16 mouse cellular contexts compared by ENCODE assay signal in the genomic region with DNA sequence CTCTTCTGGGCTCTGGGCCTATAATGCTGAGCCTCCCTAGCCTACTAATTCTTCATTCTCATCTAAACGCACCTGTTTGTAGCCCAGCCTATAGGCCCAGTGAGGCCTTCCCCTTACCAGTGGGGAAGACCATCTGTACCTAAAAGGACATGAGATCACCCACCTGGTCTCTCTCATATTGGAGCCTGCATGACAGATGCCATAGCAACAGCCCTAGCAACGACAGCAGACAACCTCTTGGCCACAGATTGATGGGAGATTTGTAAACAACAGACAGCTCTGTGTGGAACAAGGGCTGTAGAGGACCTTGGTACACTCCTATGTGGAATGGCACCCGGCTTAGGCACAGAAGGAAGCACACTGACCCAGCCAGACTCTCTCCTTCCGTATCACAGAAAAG.
A peak's percentile ranks its signal among the peaks of the same experiment; 100 is the strongest.
DNase-seq lines count a peak whose midpoint lies in the region; ATAC-seq lines count a peak whose summit lies in the region.
"Had no signal": no experiment of that assay in that cellular context is flagged by ENCODE, and none has a peak within 500 bp of the region (broad histone marks: within the 10 kb centered on the region; RNA-seq: fewer than 3 reads in every experiment).

No protein-coding gene starts in this region.

- H3K4me2 ChIP-seq in hindbrain, embryonic 12.5 days (replicated peaks) = no peak overlapping the region
- H3K4me2 ChIP-seq in neural tube, embryonic 12.5 days (replicated peaks) = no peak overlapping the region
- H3K4me2 ChIP-seq in neural tube, embryonic 15.5 days = no peak overlapping the region
- H3K4me2 ChIP-seq: embryonic facial prominence, embryonic 13.5 days; heart, embryonic 11.5 days; midbrain, embryonic 12.5 days had no signal

- H3K4me1 ChIP-seq in hindbrain, embryonic 10.5 days (replicated peaks) = peaks cover 4% of the 10 kb centered on the region; the same call in 1 of the 2 replicates
- H3K4me1 ChIP-seq in hindbrain, embryonic 12.5 days = peaks cover 12% of the 10 kb centered on the region
- H3K4me1 ChIP-seq in neural tube, embryonic 12.5 days = peaks cover 10% of the 10 kb centered on the region
- peaks cover 44% of the 10 kb centered on the region for H3K4me1 ChIP-seq in neural tube, embryonic 15.5 days
- H3K4me1 ChIP-seq: embryonic facial prominence, embryonic 13.5 days had no signal

- peak overlapping the region; percentile 40; the same call in 1 of the 2 replicates for H3K27ac ChIP-seq in hindbrain, embryonic 10.5 days
- no peak overlapping the region for H3K27ac ChIP-seq in hindbrain, embryonic 12.5 days
- H3K27ac ChIP-seq in neural tube, embryonic 12.5 days = no peak overlapping the region
- H3K27ac ChIP-seq in neural tube, embryonic 15.5 days (replicated peaks) = peak overlapping the region; percentile 37; the same call in 1 of the 2 replicates
- H3K27ac ChIP-seq: embryonic facial prominence, embryonic 13.5 days; midbrain, embryonic 12.5 days had no signal

- 71% methylated on average over 4 of the region's 4 CpGs for WGBS in hindbrain, embryonic 10.5 days
- 70% methylated on average over 4 of the region's 4 CpGs for WGBS in hindbrain, embryonic 12.5 days
- WGBS in neural tube, embryonic 12.5 days = 76% methylated on average over 4 of the region's 4 CpGs
- 55% methylated on average over 4 of the region's 4 CpGs for WGBS in neural tube, embryonic 15.5 days

- DNase-seq in cerebellum, adult 11-12 months = peak; percentile 57
- no peak for DNase-seq in cerebellum, adult 8-10 months
- no peak for DNase-seq in hindbrain, embryonic 10.5 days (ENCODE audit: low spot score)
- no peak for DNase-seq in neural tube, embryonic 10.5 days (ENCODE audit: extremely low spot score, low spot score)
- DNase-seq in embryo, embryonic 10.5 days (ENCODE audit: low spot score) = no peak
- DNase-seq: heart, postnatal 14 days; layer of hippocampus, postnatal 36 days; lung, adult 18-20 months; lung, postnatal 4 days; retina, postnatal 1 day had no signal

- no peaks in the 10 kb centered on the region for H3K27me3 ChIP-seq in hindbrain, embryonic 10.5 days (ENCODE audit: insufficient read depth, poor library complexity, severe bottlenecking)
- no peaks in the 10 kb centered on the region for H3K27me3 ChIP-seq in hindbrain, embryonic 12.5 days
- no peaks in the 10 kb centered on the region for H3K27me3 ChIP-seq in neural tube, embryonic 12.5 days (replicated peaks)
- H3K27me3 ChIP-seq in neural tube, embryonic 15.5 days (replicated peaks) = no peaks in the 10 kb centered on the region
- H3K27me3 ChIP-seq: embryonic facial prominence, embryonic 13.5 days; midbrain, embryonic 12.5 days had no signal

- H3K36me3 ChIP-seq in hindbrain, embryonic 10.5 days = no peaks in the 10 kb centered on the region
- H3K36me3 ChIP-seq in hindbrain, embryonic 12.5 days = no peaks in the 10 kb centered on the region
- no peaks in the 10 kb centered on the region for H3K36me3 ChIP-seq in neural tube, embryonic 12.5 days
- H3K36me3 ChIP-seq in neural tube, embryonic 15.5 days = no peaks in the 10 kb centered on the region
- H3K36me3 ChIP-seq: embryonic facial prominence, embryonic 13.5 days; midbrain, embryonic 12.5 days had no signal

- no peak overlapping the region for H3K9ac ChIP-seq in hindbrain, embryonic 12.5 days
- H3K9ac ChIP-seq in neural tube, embryonic 12.5 days = no peak overlapping the region
- no peak overlapping the region for H3K9ac ChIP-seq in neural tube, embryonic 15.5 days (replicated peaks)
- H3K9ac ChIP-seq: embryonic facial prominence, embryonic 13.5 days; midbrain, embryonic 12.5 days had no signal

- peaks cover 2% of the 10 kb centered on the region; the same call in 1 of the 2 replicates for H3K9me3 ChIP-seq in hindbrain, embryonic 10.5 days
- H3K9me3 ChIP-seq in hindbrain, embryonic 12.5 days (replicated peaks) = no peaks in the 10 kb centered on the region
- H3K9me3 ChIP-seq in neural tube, embryonic 12.5 days = no peaks in the 10 kb centered on the region
- no peaks in the 10 kb centered on the region for H3K9me3 ChIP-seq in neural tube, embryonic 15.5 days (replicated peaks)
- H3K9me3 ChIP-seq: embryonic facial prominence, embryonic 13.5 days; midbrain, embryonic 12.5 days had no signal

- H3K4me3 ChIP-seq in hindbrain, embryonic 10.5 days = no peak overlapping the region
- H3K4me3 ChIP-seq in hindbrain, embryonic 12.5 days = no peak overlapping the region
- H3K4me3 ChIP-seq in neural tube, embryonic 12.5 days = no peak overlapping the region
- H3K4me3 ChIP-seq in neural tube, embryonic 15.5 days (replicated peaks) = no peak overlapping the region
- H3K4me3 ChIP-seq: embryonic facial prominence, embryonic 13.5 days; midbrain, embryonic 12.5 days had no signal

- ATAC-seq in hindbrain, embryonic 12.5 days (ENCODE audit: low FRiP score) = no peak
- 0 out of 2 replicates have a peak, but pooled peaks have one; percentile 35 for ATAC-seq in neural tube, embryonic 12.5 days (ENCODE audit: low FRiP score, low read depth)
- 0 out of 2 replicates have a peak, but pooled peaks have one; percentile 21 for ATAC-seq in neural tube, embryonic 15.5 days (ENCODE audit: low FRiP score)

Comparison
In these comparisons a context has a peak if more than half of its experiments do, and no peak if none do; other contexts are left out.
1. H3K27ac ChIP-seq: peak in hindbrain, embryonic 10.5 days (single experiment) and neural tube, embryonic 15.5 days (single experiment); none in hindbrain, embryonic 12.5 days (single experiment) and neural tube, embryonic 12.5 days (single experiment).